Mouse (Mus musculus): Measurements from ENCODE around the gene Pitpnm3. TPM values are rescaled to one million over a fixed set of nuclear protein-coding genes. Genes with fewer than 3 reads are reported as not detected.

Gene Pitpnm3
- 0.35 TPM for polyA plus RNA-seq (2014; fragmentation: Illumina TruSeq; extraction: RNeasy Lipid Tissue Mini Kit (QIAGEN cat#74804); ENCODE audit: low read depth, low replicate concordance)

DNA sequence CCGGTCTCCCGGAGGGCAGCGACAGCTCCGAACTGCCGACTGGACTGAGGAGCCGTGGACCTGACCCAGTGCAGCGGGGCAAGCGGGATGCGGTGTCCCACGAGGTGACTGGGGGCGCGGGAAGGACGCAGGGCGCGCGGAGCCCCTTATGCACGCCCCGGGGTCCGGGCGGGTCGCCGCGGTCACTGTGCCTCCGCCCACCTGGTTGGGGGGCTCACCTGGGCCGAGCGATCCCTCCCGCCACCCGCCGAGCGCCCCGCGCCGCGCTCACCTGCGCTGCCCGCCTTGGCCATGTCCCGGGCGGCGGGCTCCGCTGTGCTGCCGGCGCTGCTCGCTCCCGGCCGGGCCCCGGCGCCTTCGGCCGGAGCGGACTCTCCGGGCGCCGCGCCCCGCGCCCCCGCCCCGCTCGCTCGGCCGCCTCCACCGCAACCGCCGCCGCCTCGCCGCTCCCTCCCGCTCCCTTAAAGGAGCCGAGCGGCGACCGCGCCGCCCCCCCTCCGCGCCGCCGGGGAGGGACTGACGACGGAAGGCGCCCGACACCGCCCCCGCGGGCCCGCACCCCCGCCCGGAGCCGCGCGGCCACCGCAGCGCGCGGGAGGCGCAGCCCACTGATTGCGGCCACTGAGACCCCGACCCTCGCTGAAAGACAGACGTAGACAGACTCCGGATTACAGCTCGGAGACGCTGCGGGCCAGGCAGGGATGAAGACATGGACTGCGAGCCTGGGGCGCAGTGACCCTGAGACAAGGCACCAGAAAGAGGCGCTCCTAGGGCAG lies at the start of gene Pitpnm3:
Gene Pitpnm3 (minus strand): TSS at position 396 of the 776 bp plus-strand sequence.

DNA sequence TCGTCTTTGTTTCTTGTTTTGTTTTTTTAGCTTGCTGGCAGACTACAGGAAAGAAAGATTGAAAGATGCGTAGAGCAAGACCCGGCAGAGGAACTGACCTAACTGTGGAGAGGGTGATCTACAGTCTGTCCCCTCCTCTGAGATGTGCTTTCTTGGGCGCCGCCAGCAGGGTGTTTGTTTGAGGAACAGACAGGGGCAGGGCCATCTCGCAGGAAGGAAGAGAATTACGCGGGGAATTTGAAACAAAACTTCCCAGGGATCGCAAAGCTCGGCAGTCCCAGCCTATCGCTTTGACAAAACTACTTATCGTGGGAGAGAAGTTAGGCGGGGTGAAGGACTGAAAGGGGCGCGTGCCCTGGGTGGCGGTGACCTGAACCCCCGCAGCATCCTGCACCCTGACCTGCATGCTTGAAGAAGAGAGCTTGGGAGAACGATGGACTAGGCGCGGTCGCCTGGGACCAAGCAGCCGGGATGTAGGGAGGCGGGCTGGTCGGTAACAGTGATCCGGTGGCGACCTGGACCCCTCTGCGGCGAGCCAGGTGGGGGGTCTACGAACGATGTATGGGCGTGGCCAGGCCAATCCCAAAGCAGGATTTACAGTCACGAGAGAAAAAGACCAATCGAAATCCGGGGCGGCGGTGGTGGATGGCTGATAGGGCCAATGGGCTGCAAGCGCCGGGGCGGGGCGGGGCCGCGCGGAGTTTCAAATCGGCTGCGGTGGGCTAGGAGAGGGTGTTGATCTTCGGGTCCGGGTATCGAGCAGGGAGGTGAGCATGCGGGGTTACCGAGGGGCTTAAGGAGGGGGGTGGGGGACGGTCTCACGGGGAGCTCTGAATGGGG lies 93.6 kb downstream of the Pitpnm3 start, which contains the start of gene Pimreg:
Gene Pimreg (plus strand): TSS at position 265 of the 840 bp plus-strand sequence.

DNA sequence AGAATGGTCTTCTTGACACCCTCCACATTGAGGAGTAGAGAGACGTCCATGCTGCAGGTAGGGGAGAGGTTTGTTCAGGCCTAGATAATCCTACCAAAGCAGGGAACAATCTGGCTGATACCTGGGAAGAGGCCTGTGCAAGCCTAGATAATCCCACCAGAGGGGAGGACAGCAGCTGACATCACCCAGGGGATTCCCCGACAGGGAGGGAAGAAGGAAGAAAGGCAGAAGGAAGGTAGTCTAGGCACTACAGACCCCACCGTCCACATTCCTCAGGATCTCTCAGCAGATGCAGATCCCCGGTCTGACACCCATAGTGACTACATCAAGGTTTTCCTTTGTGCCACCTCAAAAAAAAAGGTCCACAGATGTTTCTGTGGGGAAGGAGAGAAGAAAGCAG lies 98.2 kb downstream of the Pitpnm3 start, which contains the start of gene Aipl1:
Gene Aipl1 (minus strand): TSS at position 101 of the 400 bp plus-strand sequence.

Other genes starting within 250 kb of the Pitpnm3 start
- not detected for gene Aipl1, start 98.3 kb downstream of the Pitpnm3 start, polyA plus RNA-seq (2014; fragmentation: Illumina TruSeq; extraction: RNeasy Lipid Tissue Mini Kit (QIAGEN cat#74804); ENCODE audit: low read depth, low replicate concordance)
- 0.41 TPM for gene Pimreg, start 93.7 kb downstream of the Pitpnm3 start, polyA plus RNA-seq (2014; fragmentation: Illumina TruSeq; extraction: RNeasy Lipid Tissue Mini Kit (QIAGEN cat#74804); ENCODE audit: low read depth, low replicate concordance)
- gene Gm43951, start 71.1 kb upstream of the Pitpnm3 start, polyA plus RNA-seq (2014; fragmentation: Illumina TruSeq; extraction: RNeasy Lipid Tissue Mini Kit (QIAGEN cat#74804); ENCODE audit: low read depth, low replicate concordance), result not detected
- 6.8 TPM for gene 4933427D14Rik, start 71.7 kb upstream of the Pitpnm3 start, polyA plus RNA-seq (2014; fragmentation: Illumina TruSeq; extraction: RNeasy Lipid Tissue Mini Kit (QIAGEN cat#74804); ENCODE audit: low read depth, low replicate concordance)
- gene Txndc17, start 71.8 kb upstream of the Pitpnm3 start, polyA plus RNA-seq (2014; fragmentation: Illumina TruSeq; extraction: RNeasy Lipid Tissue Mini Kit (QIAGEN cat#74804); ENCODE audit: low read depth, low replicate concordance), result 150 TPM
- gene Med31, start 79.8 kb upstream of the Pitpnm3 start, polyA plus RNA-seq (2014; fragmentation: Illumina TruSeq; extraction: RNeasy Lipid Tissue Mini Kit (QIAGEN cat#74804); ENCODE audit: low read depth, low replicate concordance), result 8.9 TPM
- gene Slc13a5, start 131.4 kb upstream of the Pitpnm3 start, polyA plus RNA-seq (2014; fragmentation: Illumina TruSeq; extraction: RNeasy Lipid Tissue Mini Kit (QIAGEN cat#74804); ENCODE audit: low read depth, low replicate concordance), result not detected
- gene Xaf1, start 165.9 kb upstream of the Pitpnm3 start, polyA plus RNA-seq (2014; fragmentation: Illumina TruSeq; extraction: RNeasy Lipid Tissue Mini Kit (QIAGEN cat#74804); ENCODE audit: low read depth, low replicate concordance), result 72.4 TPM
- gene Fbxo39, start 178.7 kb upstream of the Pitpnm3 start, polyA plus RNA-seq (2014; fragmentation: Illumina TruSeq; extraction: RNeasy Lipid Tissue Mini Kit (QIAGEN cat#74804); ENCODE audit: low read depth, low replicate concordance), result not detected
- gene Tekt1, start 226.7 kb upstream of the Pitpnm3 start, polyA plus RNA-seq (2014; fragmentation: Illumina TruSeq; extraction: RNeasy Lipid Tissue Mini Kit (QIAGEN cat#74804); ENCODE audit: low read depth, low replicate concordance), result not detected

All from adrenal gland, adult 10 weeks (tissue).